Mouse (Mus musculus) kidney, postnatal 4 days (tissue): ENCODE measurements around the gene Slc38a5.

Experiments
- DNase-seq, 2 experiments: peaks; one replicate each; pipeline ENCODE4 v3.0.0; 2021; ENCODE audit warnings: mixed read lengths in 2 of 2

Gene Slc38a5

DNA sequence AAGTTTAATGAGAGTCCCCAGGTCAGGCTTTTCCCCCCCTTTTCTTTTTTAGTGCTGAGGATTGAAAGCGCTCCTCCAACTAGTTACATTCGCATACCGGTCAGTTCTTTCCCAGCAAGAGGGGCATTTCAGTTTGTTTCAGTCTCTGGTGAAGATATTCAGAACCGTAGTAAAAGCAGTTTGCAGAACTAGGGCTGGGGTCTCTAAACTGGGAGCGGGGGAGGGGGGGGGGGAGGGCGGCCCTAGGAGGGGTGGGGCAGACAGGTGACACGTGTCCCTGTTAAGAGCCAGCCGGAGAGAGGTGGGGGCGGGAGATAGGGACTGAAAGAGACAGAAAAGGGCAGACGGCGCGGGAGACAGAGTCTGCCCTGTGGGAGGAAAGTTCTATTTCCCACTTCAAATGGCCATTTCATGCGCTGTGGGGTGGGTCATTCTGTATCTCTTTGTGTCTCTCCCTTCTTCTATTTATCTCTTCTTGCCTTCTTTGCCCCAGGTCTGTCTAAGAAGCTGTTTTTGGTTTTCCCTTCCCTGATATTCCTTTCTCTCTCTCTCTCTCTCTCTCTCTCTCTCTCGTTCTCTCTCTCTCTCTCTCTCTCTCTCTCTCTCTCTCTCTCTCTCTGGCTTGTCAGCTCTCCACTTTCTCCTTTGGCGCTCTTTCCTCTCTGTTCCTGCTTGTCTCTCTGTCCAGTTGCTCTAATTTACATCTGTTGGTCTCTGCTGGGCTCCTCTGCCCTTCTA, at the start of gene Slc38a5:
Gene Slc38a5, plus strand, starts transcription at position 51 of the 738 bp plus-strand sequence.
- no peak for DNase-seq

DNA sequence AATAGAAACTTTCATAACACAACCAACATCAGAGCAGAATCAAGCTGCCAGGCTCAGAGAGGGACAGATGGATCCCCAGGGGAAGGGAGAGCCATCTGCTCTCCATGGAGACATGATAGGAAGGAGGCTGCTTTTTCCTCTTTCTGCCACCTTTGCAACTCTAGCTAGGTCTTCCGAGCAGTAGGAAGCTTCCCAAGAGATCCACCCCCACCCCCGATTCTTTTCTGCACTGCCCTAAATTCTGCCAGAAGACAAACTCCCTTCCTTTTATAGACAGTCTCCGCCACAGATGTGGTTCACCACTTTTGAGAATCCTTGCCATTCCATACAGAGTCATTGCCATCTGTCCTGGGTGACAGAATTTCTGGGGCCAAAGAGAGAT, 48.6 kb upstream of the Slc38a5 start:
- DNase-seq = no peak

DNA sequence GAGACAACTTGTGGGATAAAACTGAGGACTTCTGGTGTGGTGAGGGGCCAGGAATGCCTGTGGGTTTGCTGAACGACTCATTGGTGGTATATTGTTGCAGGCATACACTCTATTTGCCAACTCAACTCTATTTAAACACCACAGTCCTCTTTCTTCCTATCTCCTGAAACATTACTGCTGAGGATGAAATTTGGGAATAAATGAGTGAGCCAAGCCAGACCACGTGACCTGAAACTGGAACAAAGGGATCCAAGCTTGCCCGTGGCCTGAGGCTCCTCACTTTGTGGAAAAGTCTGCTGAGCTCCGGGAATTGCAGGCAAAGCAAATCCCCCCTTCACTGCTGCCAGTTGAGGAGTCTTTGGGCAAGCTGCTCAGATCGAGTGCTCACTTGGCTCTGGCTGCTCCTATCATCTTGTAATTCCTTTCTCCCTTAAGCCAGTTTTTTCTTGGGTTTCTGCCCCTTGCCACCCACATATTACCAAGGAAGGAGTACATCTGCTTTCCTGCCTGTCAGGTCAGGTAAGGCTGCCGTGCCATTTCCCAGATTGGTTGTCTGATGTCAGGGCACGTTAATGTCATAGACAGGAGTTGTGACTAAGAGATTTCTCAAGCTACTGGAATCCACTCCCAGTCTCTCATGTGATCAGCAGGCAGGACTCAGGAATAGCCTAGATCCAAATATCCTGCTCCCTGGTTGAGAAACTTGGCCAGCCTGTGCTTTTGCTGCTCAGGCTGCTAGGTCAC, 48.1 kb upstream of the Slc38a5 start:
- DNase-seq = no peak

DNA sequence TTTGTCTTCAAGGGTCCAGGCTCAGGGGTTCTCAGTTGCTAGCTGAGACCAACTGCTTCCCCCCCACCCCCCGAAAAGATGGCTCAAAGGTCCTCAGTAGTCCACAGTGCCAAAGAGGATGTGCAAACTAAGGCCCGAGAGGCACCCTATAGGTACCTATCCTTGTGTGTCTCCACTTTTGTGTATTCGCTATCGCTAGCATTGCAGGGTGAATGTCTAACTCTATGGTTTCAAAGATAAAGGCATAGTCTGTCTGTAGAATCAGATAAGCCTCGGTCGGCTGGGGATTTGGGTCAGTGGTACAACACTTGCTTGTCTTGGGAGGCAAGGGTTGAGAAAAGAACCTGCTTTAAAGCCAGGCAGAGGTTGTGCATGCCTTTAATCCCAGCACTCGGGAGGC, 47.5 kb upstream of the Slc38a5 start:
- DNase-seq = no peak

DNA sequence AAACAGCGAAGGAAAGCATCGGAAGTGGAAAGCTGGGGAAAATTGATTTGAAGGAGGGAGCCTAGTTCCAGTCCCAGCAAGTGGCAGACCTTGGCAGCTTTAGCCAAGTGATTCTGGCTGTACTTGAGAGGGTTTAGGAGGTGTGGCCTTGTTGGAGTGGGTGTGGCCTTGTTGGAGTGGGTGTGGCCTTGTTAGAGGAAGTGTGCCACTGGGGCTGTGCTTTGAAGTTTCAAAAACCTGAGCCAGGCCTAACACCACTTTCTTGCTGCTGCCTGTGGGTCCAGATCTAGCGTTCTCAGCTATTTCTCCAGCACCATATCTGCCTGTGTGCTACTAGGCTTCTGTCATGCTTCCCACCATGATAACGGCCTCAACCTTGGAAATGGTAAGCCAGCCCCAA, 40.7 kb upstream of the Slc38a5 start:
- no peak for DNase-seq

DNA sequence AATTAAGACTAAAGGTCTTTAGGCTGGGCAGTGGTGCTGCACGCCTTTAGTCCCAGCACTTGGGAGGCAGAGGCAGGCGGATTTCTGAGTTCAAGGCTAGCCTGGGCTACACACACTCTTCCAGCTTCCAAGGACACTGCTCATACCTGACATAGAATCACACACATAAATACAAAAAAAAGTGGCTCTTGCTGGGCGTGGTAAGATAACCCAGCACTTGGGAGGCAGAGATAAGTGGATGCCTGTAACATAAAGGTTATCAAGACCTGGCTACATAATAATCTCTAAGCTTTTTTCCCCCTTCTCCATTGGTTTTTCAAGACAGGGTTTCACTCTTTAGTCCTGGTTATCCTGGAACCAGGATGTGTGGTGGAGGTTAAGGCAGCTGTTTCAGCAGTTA, 37.3 kb upstream of the Slc38a5 start:
- DNase-seq = no peak

DNA sequence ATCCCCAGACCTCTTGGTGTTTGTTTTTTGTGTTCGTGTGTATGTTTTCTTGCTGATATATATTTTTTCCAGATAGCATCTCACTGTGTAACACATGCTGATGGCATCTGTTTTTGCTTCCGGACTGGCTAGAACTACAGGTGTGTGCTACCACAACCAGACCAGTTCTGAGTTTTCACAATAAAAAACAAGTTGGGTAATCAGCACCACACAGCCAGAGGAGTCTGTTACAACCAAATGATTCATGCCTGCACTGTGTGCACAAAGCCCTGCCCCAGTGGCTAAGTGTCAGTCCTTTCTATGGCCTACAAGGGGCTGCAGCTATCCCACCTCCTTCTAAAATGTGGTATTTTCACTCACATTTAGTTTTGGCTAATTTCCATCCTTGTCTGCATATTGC, 34.2 kb upstream of the Slc38a5 start:
- no peak for DNase-seq

DNA sequence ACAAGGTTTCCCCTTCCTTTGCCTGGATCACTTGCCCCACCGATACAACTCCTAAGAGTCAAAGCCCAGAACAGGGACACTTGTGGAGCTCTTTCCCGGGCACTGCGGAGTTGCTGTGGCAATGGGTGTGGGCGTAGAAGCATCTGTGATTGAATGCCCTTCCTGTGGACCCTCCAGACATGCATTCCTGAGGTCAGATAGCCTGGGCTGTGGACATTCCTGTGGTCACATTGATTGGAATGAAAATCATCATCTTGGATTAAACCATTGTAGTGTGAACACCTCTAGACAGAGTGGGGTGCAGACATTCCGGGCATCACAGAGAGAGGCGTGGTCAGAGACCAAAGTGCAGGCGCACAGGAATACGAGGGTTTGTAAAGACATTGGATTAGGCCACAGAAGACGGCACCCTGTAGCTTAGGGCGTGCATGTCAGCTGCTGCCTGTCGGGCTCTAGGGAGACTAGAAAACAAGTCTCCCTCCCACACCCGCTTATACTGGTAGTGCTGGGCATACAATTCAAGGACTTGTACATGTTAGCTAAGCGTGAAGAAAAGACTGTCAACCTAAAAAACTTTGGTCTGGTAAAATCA, 32.0 kb upstream of the Slc38a5 start:
- no peak for DNase-seq

DNA sequence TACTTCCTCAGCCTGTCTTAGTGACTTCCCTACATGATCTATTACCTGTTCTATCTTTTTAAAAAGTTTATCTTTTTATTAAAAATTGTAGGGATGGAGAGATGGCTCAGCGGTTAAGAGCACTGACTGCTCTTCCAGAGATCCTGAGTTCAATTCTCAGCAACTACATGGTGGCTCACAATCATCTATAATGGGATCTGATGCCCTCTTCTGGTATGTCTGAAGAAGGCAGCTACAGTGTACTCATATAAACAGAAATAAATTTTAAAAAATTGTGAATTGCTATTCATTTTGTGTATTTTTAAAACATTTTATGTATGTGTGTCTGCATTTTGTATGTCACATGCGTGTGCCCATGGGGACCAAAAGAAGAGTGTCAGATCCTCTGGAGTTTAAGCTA, 23.3 kb upstream of the Slc38a5 start:
- no peak for DNase-seq

DNA sequence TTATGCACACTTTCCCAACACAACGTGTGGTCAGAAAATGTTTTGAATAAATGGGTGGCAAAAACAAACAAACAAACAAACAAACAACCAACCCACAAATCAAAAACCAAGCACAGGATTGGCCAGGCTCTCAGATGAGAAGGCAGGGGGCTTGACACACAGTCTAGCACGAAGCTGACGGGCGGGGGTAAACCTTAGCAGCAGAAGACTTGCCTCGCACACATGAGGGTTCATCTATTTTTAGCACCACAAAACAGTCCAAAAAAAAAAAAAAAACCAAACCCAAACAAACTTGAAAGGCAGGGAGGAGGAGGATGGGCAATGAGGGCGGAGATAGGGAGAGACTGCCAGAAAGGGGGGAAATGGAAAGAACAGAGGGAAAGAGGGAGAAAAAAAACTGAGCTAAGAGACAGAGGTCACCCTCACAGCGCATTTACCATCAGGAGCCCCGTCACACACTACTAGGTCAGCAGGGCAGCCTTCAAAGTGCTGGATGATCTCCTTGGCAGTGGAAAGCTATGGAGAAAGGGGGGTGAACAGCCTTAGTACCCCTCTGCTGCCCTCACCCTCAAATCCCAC, 22.3 kb upstream of the Slc38a5 start:
- DNase-seq = no peak

DNA sequence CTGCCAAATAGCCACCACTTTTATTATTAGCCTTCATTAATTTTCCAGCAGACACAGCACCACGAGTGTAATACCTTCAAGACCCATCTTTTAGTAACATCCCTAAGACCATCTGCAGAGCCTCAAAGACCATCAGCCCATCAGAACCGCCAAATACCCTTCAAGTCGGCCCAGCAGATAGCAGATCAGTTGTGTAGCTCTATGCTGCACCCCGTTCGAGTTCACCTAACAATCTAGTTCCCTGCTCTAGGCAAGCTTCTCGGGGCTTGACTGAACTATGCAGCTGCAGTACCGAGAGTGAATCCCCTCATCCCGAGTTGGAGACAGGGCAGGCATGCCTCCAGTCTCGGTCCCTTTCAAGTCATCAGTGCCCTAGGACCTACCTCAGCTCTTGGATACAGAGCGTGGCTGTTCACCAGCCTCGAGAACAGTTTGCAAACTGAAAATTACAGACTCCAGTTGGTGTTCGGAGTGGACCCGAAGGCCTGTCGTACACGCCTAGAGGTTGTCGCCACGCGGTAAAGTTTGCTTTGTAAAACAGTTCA, 19.1 kb upstream of the Slc38a5 start:
- no peak for DNase-seq

DNA sequence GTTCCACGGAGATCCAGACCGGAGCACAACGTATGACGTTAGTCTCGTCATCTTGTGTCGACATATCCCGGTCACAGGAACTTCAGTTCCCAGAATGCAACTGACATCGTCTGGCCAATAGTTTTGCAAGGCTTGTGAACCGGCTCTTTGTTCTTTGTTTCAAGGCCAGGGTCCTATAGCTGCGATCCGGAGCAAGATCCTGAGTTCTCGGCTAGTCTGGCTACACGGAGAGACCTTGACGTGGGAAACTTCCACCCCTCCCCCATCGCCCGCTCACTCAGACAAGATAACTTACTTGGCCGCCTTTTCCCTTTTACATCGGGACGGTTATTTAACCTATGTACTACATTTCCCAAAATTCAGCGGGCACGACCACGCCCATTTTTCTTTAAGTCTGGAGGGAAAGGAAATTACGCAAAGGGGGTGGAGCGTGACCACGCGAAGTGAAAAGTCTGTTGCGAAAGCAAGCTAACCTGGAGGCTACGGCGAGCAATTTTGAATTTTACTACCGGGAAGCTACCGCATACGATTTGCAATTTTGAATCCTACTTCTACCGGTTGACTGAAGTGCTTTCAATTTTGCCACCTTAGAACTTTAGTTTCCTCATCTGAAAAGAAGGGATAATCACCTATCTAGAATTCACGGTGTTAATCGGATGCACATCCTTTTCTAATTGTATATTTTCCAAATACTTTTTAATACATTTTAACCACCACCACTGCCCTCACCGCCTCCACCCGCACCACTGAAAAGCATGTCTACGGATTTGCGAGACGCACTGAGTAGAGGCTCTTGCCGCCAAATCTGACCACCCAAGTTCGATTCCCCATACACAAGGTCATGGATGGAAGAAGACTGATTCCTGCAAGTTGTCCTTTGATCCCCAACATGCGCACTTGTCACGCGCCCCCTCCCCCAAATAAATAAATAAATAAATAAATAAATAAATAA, 18.3 kb upstream of the Slc38a5 start, which contains the start of gene Ftsj1:
Gene Ftsj1, minus strand, starts transcription at position 73 of the 952 bp plus-strand sequence.
- peak; percentile 82 to 88 for DNase-seq

DNA sequence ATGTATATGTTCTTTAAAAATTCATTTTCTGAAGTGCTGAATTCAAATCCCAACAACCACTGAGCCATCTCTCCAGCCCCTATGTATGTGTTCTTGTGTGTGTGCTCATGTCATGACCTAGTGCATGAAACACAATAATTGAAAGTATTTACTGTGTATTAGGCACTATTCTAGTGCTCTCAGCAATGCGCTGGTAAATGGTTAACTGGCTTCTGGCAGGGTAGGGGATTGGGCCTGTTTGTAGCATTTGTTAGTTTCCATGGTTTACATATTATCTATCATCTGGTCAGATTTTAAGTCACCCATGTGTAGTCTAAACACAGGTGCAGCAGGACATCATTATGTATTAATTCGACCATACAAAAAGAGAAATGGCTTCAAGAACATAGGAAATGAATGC, 17.2 kb upstream of the Slc38a5 start:
- DNase-seq = no peak

DNA sequence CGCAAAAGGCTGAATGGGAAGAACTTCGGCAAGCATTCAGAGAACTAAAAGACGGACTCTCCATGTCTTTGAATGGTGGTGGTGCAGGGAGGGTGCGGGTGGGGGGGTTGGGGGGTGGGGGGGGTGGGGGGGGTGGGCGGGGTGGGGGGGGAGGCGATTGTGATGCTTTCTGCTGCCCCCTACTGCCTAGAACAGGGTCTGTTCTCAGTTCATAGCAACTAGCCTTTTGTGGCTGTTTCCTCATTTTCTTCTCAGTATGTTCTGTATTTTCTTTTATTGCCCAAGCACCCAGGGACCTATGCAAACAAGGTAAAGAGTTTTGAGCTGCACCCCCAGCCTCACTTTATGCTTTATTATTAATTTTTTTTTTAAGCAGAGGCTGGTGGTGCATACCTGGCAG, 15.1 kb upstream of the Slc38a5 start:
- peak in 1 of 2 experiments; percentile 9 for DNase-seq

DNA sequence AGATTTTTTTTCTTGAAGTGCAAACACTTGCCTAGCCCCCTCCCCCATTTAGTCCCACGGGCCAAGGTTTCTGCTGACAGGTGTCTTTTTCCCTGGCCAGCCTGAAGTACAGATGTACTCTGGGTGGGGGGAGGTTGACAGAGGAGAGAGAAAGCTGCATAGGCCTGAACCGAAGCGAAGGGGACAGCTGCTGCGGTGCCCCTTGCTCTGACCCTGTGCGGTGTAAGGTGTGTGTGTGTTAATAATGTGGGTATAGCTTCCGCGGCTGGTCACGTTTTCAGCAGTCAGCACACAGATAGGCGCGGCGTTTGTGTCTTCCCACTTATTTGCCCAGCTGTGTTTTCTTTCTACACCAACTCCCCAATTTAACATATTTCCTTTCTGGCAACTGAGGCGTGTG, 11.5 kb upstream of the Slc38a5 start:
- DNase-seq = no peak

DNA sequence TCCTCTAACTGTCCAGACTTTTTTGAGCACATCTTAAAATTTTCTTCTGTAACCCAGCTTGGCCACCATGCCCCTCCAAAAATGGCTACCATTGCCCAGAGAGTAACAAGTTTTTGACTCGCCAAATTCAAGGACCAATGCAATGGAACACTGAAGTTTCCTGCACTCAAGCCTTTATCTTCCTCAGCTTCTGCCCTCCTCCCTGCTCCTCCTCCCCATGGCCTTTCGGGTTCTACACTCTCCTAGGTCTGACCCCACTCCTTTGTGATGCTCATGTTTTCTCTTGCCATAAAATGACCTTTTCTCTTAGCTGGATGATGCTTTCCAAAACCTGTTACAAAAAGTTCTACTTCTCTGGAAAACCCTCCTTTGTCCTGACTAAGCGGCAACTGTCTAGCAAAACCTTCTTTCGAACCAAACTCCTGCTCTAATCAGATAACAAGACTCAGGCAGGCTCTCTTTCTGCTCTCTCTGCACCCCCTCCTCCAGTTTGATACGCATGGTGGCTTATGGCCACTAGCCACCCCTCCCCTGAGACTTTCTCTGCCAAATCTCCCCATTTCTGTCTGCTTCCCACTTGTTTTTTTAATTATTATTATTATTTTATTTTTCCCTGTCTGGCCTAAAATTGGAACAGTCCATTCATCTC, 7.7 kb upstream of the Slc38a5 start:
- no peak for DNase-seq

DNA sequence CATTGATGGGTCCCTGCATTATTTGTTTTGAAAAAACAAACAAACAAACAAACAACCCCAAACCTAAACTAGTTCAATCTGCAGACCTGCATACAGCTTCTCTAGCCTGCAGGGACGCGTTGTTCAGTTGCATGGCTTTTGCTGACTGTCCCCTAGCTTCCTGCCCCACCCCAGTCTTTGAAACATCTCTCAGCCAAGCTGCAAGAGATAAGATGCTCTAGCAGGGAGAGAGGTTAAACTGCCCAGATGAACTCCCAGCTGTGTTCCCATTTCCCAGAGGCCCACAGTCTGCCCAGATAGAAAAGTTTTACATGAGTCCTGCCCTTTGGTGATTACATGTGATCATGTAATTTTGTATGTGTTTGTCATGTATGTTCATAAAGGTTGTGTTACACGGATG, 6.7 kb upstream of the Slc38a5 start:
- DNase-seq = no peak

DNA sequence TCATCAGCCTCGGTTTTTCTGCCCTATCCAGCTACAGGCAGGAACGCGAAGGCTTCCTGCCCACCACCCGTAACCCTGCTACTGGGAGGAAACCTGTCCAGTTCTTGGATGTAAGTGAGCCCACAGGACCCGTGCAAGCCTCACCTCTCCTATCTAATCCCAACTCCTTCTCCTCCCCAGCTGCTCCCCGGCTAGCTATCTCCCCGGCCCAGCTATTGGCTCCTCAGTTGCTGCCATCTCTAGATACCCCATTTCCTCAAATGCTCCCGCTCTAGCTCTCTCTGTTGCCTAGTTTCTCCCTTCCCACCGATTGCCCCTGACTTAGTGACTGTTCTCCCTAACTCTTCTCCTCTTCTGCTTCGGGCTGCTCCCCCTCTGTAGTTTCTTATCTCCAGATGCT, 1.1 kb downstream of the Slc38a5 start:
- DNase-seq = no peak

DNA sequence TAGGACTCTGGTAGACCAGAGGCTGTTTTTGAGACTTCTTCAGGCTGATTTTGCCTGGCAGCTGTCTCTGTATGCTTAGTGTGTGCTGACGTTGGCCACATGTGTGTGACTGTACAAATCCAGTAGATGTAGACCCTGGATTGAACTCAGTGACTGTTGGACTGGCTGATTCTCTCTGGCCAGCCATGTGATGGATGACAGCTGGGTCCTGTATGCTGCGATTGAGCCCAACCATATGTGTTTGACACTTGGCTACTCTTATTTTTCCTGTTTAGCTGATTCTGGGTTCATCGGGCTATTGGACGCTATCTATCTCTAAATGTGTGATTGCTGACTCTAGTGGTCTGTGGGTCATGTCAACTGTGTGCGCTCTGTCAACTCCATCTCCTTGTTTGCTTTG, 3.1 kb downstream of the Slc38a5 start:
- DNase-seq = peak; percentile 50 to 56

DNA sequence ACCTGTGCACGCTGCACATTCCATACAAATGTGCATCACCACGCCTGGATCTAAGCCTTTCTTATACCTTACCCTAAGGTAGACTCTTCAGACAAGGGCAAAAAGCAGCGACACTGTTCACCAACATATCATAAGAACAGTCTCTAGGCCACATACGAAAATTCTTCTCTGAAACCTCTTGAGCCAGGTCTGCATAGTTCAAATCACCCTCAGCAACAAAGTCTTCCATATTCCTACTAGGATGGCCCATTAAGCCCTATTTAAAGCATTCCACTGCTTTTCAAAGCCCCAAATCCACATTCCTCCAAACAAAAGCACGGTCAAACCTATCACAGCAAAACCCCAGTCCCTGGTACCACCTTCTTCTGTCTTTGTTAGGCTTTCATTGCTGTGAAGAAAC, 17.7 kb downstream of the Slc38a5 start:
- no peak for DNase-seq

DNA sequence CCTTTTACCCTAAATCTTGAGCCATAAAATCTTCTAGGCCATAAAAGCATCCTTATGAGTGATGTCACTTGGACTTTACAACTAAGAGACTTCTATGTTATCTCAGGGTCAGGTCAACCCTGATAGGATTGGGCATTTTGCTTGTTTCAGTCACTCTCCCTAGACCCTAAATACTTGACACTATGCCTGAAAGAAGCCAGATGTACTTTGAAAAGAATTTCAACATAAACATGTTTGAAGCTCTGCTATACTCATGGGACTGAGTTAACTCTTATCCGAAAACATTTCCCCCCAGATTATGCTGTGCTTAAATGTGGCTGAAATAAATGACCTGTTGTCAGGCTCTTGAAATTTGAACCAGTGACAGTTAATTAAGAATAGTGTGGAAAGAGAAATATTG, 38.4 kb downstream of the Slc38a5 start:
- no peak for DNase-seq

DNA sequence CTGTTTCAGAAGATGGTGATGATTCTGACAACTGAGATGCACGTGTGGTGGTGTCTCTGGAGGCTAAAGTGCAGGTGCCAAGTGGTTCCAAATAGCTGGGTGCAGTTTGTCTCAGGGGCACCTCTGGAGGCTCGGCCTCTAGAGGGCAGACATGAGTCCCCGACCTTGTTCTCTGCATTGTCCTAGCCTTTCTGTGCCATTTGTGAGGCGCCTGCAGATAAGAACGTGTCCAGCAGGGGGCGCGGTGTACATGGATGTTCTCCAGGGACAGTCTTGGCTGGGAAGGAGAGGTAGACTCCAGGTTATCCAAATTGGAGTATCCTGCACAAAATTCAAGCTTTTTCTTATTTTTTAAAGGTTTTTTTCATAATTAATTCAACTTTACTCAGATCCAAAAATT, 44.0 kb downstream of the Slc38a5 start:
- peak; percentile 60 to 81 for DNase-seq
